Mouse (Mus musculus) heart, embryonic 12.5 days (tissue): ENCODE results near the gene Btbd9. TPM values are rescaled to one million over a fixed set of nuclear protein-coding genes. Genes with fewer than 3 reads are reported as not detected.

Experiments
- ATAC-seq: fragments of 200-750 bp; cut with Nextera tagmentation; 2 replicates; pipeline ENCODE4 v1.8.0; 2017; ENCODE audit warnings: moderate TSS enrichment, moderate library complexity; ENCODE audit not compliant: insufficient number of reproducible peaks, low FRiP score
- H3K27ac ChIP-seq: fragments of 300-500 bp; sonication (generic); 2 replicates; pipeline ENCODE4 v1.5.1; 2016; ENCODE audit warnings: mild to moderate bottlenecking, moderate library complexity; ENCODE audit not compliant: poor library complexity, severe bottlenecking
- H3K27me3 ChIP-seq: fragments of 300-500 bp; sonication (generic); replicated peaks from 2 replicates; pipeline ENCODE4 v1.6.1; 2016; ENCODE audit warnings: mild to moderate bottlenecking, moderate library complexity
- H3K36me3 ChIP-seq: fragments of 300-500 bp; sonication (generic); 2 replicates; pipeline ENCODE4 v1.6.1; 2016; ENCODE audit warnings: mild to moderate bottlenecking, moderate library complexity
- H3K4me1 ChIP-seq: fragments of 300-500 bp; sonication (generic); replicated peaks from 2 replicates; pipeline ENCODE4 v1.6.1; 2016; ENCODE audit warnings: mild to moderate bottlenecking
- H3K4me2 ChIP-seq: fragments of 300-500 bp; sonication (generic); 2 replicates; pipeline ENCODE4 v1.6.1; 2016; ENCODE audit warnings: mild to moderate bottlenecking, moderate library complexity
- H3K4me3 ChIP-seq: fragments of 300-500 bp; sonication (generic); 2 replicates; pipeline ENCODE4 v1.5.1; 2016; ENCODE audit warnings: mild to moderate bottlenecking
- H3K9ac ChIP-seq: fragments of 300-500 bp; sonication (generic); 2 replicates; pipeline ENCODE4 v1.6.1; 2016; ENCODE audit warnings: mild to moderate bottlenecking, moderate library complexity
- H3K9me3 ChIP-seq: fragments of 300-500 bp; sonication (generic); replicated peaks from 2 replicates; pipeline ENCODE4 v1.6.1; 2016; ENCODE audit warnings: mild to moderate bottlenecking, moderate library complexity
- WGBS: fragments of 180-500 bp; shearing (Covaris S2); methylation state at CpG from one replicate; pipeline ENCODE4 v1.1.7; 2016; 5-methylcytosine and 5-hydroxymethylcytosine counted together
- polyA plus RNA-seq: library from polyadenylated mRNA; unstranded; fragments of >200 nt; fragmentation: Nextera tagmentation; extraction: Ambion mirVana; gene quantifications from 2 replicates; pipeline ENCODE4 v1.2.1, GENCODE M21; 2016

The Btbd9 gene
- polyA plus RNA-seq, 1 experiment from 2014 or later = 42.0 TPM

- H3K9ac ChIP-seq = peak overlapping the region; percentile 95
- peak overlapping the region; percentile 83 for H3K4me2 ChIP-seq
- peaks cover 35% of the 10 kb centered on the region for H3K4me1 ChIP-seq
- WGBS = 23% methylated on average over 18 of the region's 18 CpGs
- peaks cover 7% of the 10 kb centered on the region; the same call in 1 of the 2 replicates for H3K9me3 ChIP-seq
- no peaks in the 10 kb centered on the region for H3K27me3 ChIP-seq
- no peak for ATAC-seq
- H3K36me3 ChIP-seq = 0 out of 2 replicates have a peak, but pooled peaks cover 8% of the 10 kb centered on the region
- H3K4me3 ChIP-seq = peak overlapping the region; percentile 92
- H3K27ac ChIP-seq = peak overlapping the region; percentile 92
These were observed 35.2 kb upstream of the Btbd9 start for GRCm38 (mm10) chr17:30611221-30612074.

GRCm38 (mm10) chr17:30610739-30611138, 34.5 kb upstream of the Btbd9 start:
- peaks cover 37% of the 10 kb centered on the region for H3K4me1 ChIP-seq
- 0 out of 2 replicates have a peak, but pooled peaks cover 8% of the 10 kb centered on the region for H3K36me3 ChIP-seq
- H3K4me2 ChIP-seq = peak overlapping the region; percentile 83; the same call in 1 of the 2 replicates
- no peak overlapping the region for H3K4me3 ChIP-seq
- no peak for ATAC-seq
- no peak overlapping the region for H3K27ac ChIP-seq
- H3K27me3 ChIP-seq = no peaks in the 10 kb centered on the region
- WGBS = 73% methylated on average over 1 of the region's 1 CpGs
- peaks cover 4% of the 10 kb centered on the region; the same call in 1 of the 2 replicates for H3K9me3 ChIP-seq
- no peak overlapping the region for H3K9ac ChIP-seq

DNA sequence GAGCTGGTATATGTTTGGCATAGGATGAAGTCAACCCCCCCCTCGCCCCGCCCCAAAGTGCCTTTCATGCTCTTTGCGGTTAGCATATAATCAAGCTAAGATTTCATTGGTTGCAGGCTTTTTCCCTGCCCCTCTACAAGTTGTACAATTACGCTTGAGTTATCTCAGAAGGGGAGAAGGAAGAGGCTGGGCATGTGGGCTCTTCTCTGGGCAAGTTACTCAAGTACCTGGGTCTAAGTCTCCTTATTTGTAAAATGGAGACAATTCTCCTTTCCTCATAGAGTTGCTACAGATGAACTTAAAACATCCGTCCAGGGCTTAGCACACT, 33.7 kb upstream of the Btbd9 start:
- Histone ChIP-seq H3K4me1 (peaks cover 37% of the 10 kb centered on the region), H3K27me3 (no peaks in the 10 kb centered on the region), H3K9me3 (peaks cover 4% of the 10 kb centered on the region; the same call in 1 of the 2 replicates), H3K27ac (no peak overlapping the region), H3K4me3 (no peak overlapping the region), H3K36me3 (0 out of 2 replicates have a peak, but pooled peaks cover 8% of the 10 kb centered on the region), H3K9ac (no peak overlapping the region), H3K4me2 (no peak overlapping the region)
- no peak for ATAC-seq
- WGBS = 93% methylated on average over 5 of the region's 5 CpGs

- H3K4me3 ChIP-seq = no peak overlapping the region
- H3K27me3 ChIP-seq = no peaks in the 10 kb centered on the region
- no peak overlapping the region for H3K4me2 ChIP-seq
- ATAC-seq = no peak
- peaks cover 37% of the 10 kb centered on the region for H3K4me1 ChIP-seq
- 72% methylated on average over 16 of the region's 16 CpGs for WGBS
- H3K9me3 ChIP-seq = peaks cover 4% of the 10 kb centered on the region; the same call in 1 of the 2 replicates
- H3K9ac ChIP-seq = no peak overlapping the region
- H3K36me3 ChIP-seq = 0 out of 2 replicates have a peak, but pooled peaks cover 8% of the 10 kb centered on the region
- H3K27ac ChIP-seq = 0 out of 2 replicates have a peak overlapping the region, but pooled peaks have one; percentile 1
These were observed 33.2 kb upstream of the Btbd9 start for GRCm38 (mm10) chr17:30609305-30609979.

GRCm38 (mm10) chr17:30607909-30608495, 31.7 kb upstream of the Btbd9 start:
- ATAC-seq = no peak
- H3K4me1 ChIP-seq = peaks cover 37% of the 10 kb centered on the region
- WGBS = 72% methylated on average over 8 of the region's 8 CpGs

GRCm38 (mm10) chr17:30607330-30607729, 31.0 kb upstream of the Btbd9 start:
- peaks cover 4% of the 10 kb centered on the region; the same call in 1 of the 2 replicates for H3K9me3 ChIP-seq
- no peak for ATAC-seq
- no peak overlapping the region for H3K27ac ChIP-seq
- peaks cover 37% of the 10 kb centered on the region for H3K4me1 ChIP-seq
- 93% methylated on average over 7 of the region's 7 CpGs for WGBS
- no peak overlapping the region for H3K4me3 ChIP-seq
- H3K27me3 ChIP-seq = no peaks in the 10 kb centered on the region
- no peak overlapping the region for H3K9ac ChIP-seq
- H3K36me3 ChIP-seq = peaks cover 26% of the 10 kb centered on the region
- H3K4me2 ChIP-seq = no peak overlapping the region

More at GRCm38 (mm10) chr17:30607909-30608495, 31.7 kb upstream of the Btbd9 start:
- H3K4me3 ChIP-seq = no peak overlapping the region
- peaks cover 19% of the 10 kb centered on the region for H3K36me3 ChIP-seq
- H3K9me3 ChIP-seq = peaks cover 4% of the 10 kb centered on the region; the same call in 1 of the 2 replicates
- no peak overlapping the region for H3K4me2 ChIP-seq
- no peak overlapping the region for H3K9ac ChIP-seq
- H3K27me3 ChIP-seq = no peaks in the 10 kb centered on the region
- no peak overlapping the region for H3K27ac ChIP-seq

DNA sequence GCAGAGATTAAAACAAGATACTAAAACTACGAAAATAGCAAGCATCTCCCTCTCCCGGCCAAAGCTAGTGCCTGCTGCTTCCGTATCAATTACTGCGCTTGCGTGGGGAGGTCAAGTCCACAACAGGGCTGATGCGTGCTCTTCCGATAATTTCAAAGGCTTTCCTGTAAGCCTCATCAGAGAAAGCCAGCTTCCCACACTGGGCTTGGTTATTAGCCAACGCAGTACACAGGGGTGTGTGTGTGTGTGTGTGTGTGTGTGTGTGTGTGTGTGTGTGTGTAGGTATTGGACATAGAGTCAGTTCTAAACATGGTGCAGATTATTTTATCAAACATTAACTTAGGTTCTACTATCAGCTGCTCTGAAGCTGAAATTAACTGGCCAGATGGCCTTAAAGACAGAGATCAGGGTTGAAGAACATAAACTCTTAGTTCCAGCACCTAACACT, 30.4 kb upstream of the Btbd9 start:
- no peak overlapping the region for H3K27ac ChIP-seq
- WGBS = 86% methylated on average over 8 of the region's 8 CpGs
- peaks cover 33% of the 10 kb centered on the region for H3K36me3 ChIP-seq
- H3K4me2 ChIP-seq = no peak overlapping the region
- H3K27me3 ChIP-seq = no peaks in the 10 kb centered on the region
- ATAC-seq = no peak
- no peak overlapping the region for H3K9ac ChIP-seq
- peaks cover 4% of the 10 kb centered on the region; the same call in 1 of the 2 replicates for H3K9me3 ChIP-seq
- peaks cover 37% of the 10 kb centered on the region for H3K4me1 ChIP-seq
- H3K4me3 ChIP-seq = no peak overlapping the region

- 89% methylated on average over 11 of the region's 11 CpGs for WGBS
- H3K4me1 ChIP-seq = peaks cover 32% of the 10 kb centered on the region
- no peak for ATAC-seq
These were observed 29.9 kb upstream of the Btbd9 start for GRCm38 (mm10) chr17:30606206-30606605.

DNA sequence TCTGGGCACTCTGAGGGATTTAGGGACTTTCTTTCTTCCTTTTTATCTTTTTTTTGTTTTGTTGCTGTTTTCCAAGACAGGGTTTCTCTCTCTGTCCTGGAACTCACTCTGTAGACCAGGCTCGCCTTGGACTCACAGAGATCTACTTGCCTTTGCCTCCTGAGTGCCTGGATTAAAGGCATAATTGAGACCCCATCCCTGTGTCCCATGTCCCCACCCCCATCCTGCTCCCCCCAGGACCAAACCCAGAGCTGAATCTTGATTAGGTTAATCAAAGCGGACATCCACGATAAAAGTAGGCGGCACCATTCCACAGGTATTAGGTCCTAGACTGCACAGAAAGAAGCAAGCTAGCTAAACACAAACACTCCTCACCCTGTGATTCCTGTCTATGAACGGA, 28.7 kb upstream of the Btbd9 start:
- H3K4me1 ChIP-seq = peaks cover 25% of the 10 kb centered on the region
- H3K27me3 ChIP-seq = no peaks in the 10 kb centered on the region
- ATAC-seq = no peak
- H3K4me2 ChIP-seq = no peak overlapping the region
- no peak overlapping the region for H3K4me3 ChIP-seq
- H3K9ac ChIP-seq = no peak overlapping the region
- 84% methylated on average over 5 of the region's 5 CpGs for WGBS
- peaks cover 4% of the 10 kb centered on the region; the same call in 1 of the 2 replicates for H3K9me3 ChIP-seq
- peaks cover 48% of the 10 kb centered on the region for H3K36me3 ChIP-seq
- H3K27ac ChIP-seq = no peak overlapping the region

More at GRCm38 (mm10) chr17:30606206-30606605, 29.9 kb upstream of the Btbd9 start:
- Histone ChIP-seq H3K27me3 (no peaks in the 10 kb centered on the region), H3K4me2 (no peak overlapping the region), H3K36me3 (peaks cover 37% of the 10 kb centered on the region), H3K27ac (no peak overlapping the region), H3K9ac (no peak overlapping the region), H3K4me3 (no peak overlapping the region), H3K9me3 (peaks cover 4% of the 10 kb centered on the region; the same call in 1 of the 2 replicates)

- Histone ChIP-seq H3K9me3 (no peaks in the 10 kb centered on the region), H3K4me2 (no peak overlapping the region), H3K4me3 (no peak overlapping the region), H3K36me3 (peaks cover 49% of the 10 kb centered on the region), H3K27me3 (no peaks in the 10 kb centered on the region), H3K27ac (no peak overlapping the region), H3K4me1 (peaks cover 18% of the 10 kb centered on the region), H3K9ac (no peak overlapping the region)
- ATAC-seq = no peak
- 90% methylated on average over 6 of the region's 6 CpGs for WGBS
These were observed 28.0 kb upstream of the Btbd9 start for GRCm38 (mm10) chr17:30604296-30604695.
